Mouse (Mus musculus): ENCODE results near the gene Fat2. TPM values are rescaled to one million over a fixed set of nuclear protein-coding genes. Genes with fewer than 3 reads are reported as not detected.
A peak's percentile ranks its signal among the peaks of the same experiment; 100 is the strongest.

Fat2 gene
- total and polyA plus RNA-seq, 2 experiments from 2014 or later = 0.04 to 4.2 TPM

GRCm38 (mm10) chr11:55335314-55336076, 869 bp downstream of the Fat2 start:
- no peak overlapping the region for H3K27ac ChIP-seq (ENCODE audit: low read depth, low read length)
- DNase-seq (ENCODE audit: low spot score) (no peak), ATAC-seq (ENCODE audit: low FRiP score) (no peak)
- no peak for TF ChIP-seq CTCF (IDR thresholded peaks at IDR 0.05)
- 89% methylated on average over 14 of the region's 14 CpGs for WGBS
- H3K9me3 ChIP-seq (ENCODE audit: low read length) = no peaks in the 10 kb centered on the region
- no peak overlapping the region for H3K4me2 ChIP-seq (ENCODE audit: low read depth, low read length, poor library complexity, severe bottlenecking)
- H3K36me3 ChIP-seq (ENCODE audit: insufficient read depth, low read length) = no peaks in the 10 kb centered on the region
- no peaks in the 10 kb centered on the region for H3K4me1 ChIP-seq (ENCODE audit: insufficient read depth, low read length)
- no peak overlapping the region for H3K4me3 ChIP-seq (ENCODE audit: low read depth, low read length)
- H3K9ac ChIP-seq (replicated peaks; ENCODE audit: low read length, poor library complexity, severe bottlenecking) = no peak overlapping the region
- no peaks in the 10 kb centered on the region for H3K27me3 ChIP-seq (ENCODE audit: insufficient read depth, low read length)

GRCm38 (mm10) chr11:55334545-55334944, 1.8 kb downstream of the Fat2 start:
- H3K9ac ChIP-seq (replicated peaks; ENCODE audit: low read length, poor library complexity, severe bottlenecking) = no peak overlapping the region
- H3K27me3 ChIP-seq (ENCODE audit: insufficient read depth, low read length) = no peaks in the 10 kb centered on the region
- ATAC-seq (ENCODE audit: low FRiP score) (no peak), DNase-seq (ENCODE audit: low spot score) (no peak)
- H3K36me3 ChIP-seq (ENCODE audit: insufficient read depth, low read length) = no peaks in the 10 kb centered on the region
- no peak for TF ChIP-seq CTCF (IDR thresholded peaks at IDR 0.05)
- no peaks in the 10 kb centered on the region for H3K4me1 ChIP-seq (ENCODE audit: insufficient read depth, low read length)
- no peak overlapping the region for H3K4me2 ChIP-seq (ENCODE audit: low read depth, low read length, poor library complexity, severe bottlenecking)
- H3K9me3 ChIP-seq (ENCODE audit: low read length) = no peaks in the 10 kb centered on the region
- H3K27ac ChIP-seq (ENCODE audit: low read depth, low read length) = no peak overlapping the region
- no peak overlapping the region for H3K4me3 ChIP-seq (ENCODE audit: low read depth, low read length)
- 85% methylated on average over 4 of the region's 4 CpGs for WGBS

GRCm38 (mm10) chr11:55334063-55334462, 2.3 kb downstream of the Fat2 start:
- no peak for DNase-seq (ENCODE audit: low spot score)
- no peak for TF ChIP-seq CTCF (IDR thresholded peaks at IDR 0.05)
- Histone ChIP-seq H3K27ac (ENCODE audit: low read depth, low read length) (no peak overlapping the region), H3K4me2 (ENCODE audit: low read depth, low read length, poor library complexity, severe bottlenecking) (no peak overlapping the region), H3K9ac (replicated peaks; ENCODE audit: low read length, poor library complexity, severe bottlenecking) (no peak overlapping the region), H3K27me3 (ENCODE audit: insufficient read depth, low read length) (no peaks in the 10 kb centered on the region), H3K9me3 (ENCODE audit: low read length) (no peaks in the 10 kb centered on the region), H3K4me1 (ENCODE audit: insufficient read depth, low read length) (no peaks in the 10 kb centered on the region), H3K36me3 (ENCODE audit: insufficient read depth, low read length) (no peaks in the 10 kb centered on the region), H3K4me3 (ENCODE audit: low read depth, low read length) (no peak overlapping the region)
- ATAC-seq (ENCODE audit: low FRiP score) = no peak
- 87% methylated on average over 6 of the region's 6 CpGs for WGBS

- TF ChIP-seq CTCF (IDR thresholded peaks at IDR 0.05) = no peak
- Histone ChIP-seq H3K9ac (replicated peaks; ENCODE audit: low read length, poor library complexity, severe bottlenecking) (no peak overlapping the region), H3K4me1 (ENCODE audit: insufficient read depth, low read length) (no peaks in the 10 kb centered on the region), H3K36me3 (ENCODE audit: insufficient read depth, low read length) (no peaks in the 10 kb centered on the region), H3K27me3 (ENCODE audit: insufficient read depth, low read length) (no peaks in the 10 kb centered on the region), H3K4me3 (ENCODE audit: low read depth, low read length) (no peak overlapping the region), H3K9me3 (ENCODE audit: low read length) (no peaks in the 10 kb centered on the region), H3K27ac (ENCODE audit: low read depth, low read length) (no peak overlapping the region), H3K4me2 (ENCODE audit: low read depth, low read length, poor library complexity, severe bottlenecking) (no peak overlapping the region)
- 78% methylated on average over 16 of the region's 16 CpGs for WGBS
- ATAC-seq (ENCODE audit: low FRiP score) = no peak
- DNase-seq (ENCODE audit: low spot score) = peak; percentile 26
Observed at GRCm38 (mm10) chr11:55329868-55330772, 6.2 kb downstream of the Fat2 start.

GRCm38 (mm10) chr11:55327558-55328409, 8.6 kb downstream of the Fat2 start:
- ATAC-seq (ENCODE audit: low FRiP score) (no peak), DNase-seq (ENCODE audit: low spot score) (no peak)
- Histone ChIP-seq H3K9ac (replicated peaks; ENCODE audit: low read length, poor library complexity, severe bottlenecking) (no peak overlapping the region), H3K36me3 (ENCODE audit: insufficient read depth, low read length) (no peaks in the 10 kb centered on the region), H3K4me1 (ENCODE audit: insufficient read depth, low read length) (no peaks in the 10 kb centered on the region), H3K27me3 (ENCODE audit: insufficient read depth, low read length) (no peaks in the 10 kb centered on the region), H3K4me3 (ENCODE audit: low read depth, low read length) (no peak overlapping the region), H3K27ac (ENCODE audit: low read depth, low read length) (no peak overlapping the region), H3K9me3 (ENCODE audit: low read length) (no peaks in the 10 kb centered on the region), H3K4me2 (ENCODE audit: low read depth, low read length, poor library complexity, severe bottlenecking) (no peak overlapping the region)
- no peak for TF ChIP-seq CTCF (IDR thresholded peaks at IDR 0.05)
- WGBS = 84% methylated on average over 9 of the region's 9 CpGs
